Mouse (Mus musculus): ENCODE data around the gene Nadk2.

The Nadk2 gene

DNA sequence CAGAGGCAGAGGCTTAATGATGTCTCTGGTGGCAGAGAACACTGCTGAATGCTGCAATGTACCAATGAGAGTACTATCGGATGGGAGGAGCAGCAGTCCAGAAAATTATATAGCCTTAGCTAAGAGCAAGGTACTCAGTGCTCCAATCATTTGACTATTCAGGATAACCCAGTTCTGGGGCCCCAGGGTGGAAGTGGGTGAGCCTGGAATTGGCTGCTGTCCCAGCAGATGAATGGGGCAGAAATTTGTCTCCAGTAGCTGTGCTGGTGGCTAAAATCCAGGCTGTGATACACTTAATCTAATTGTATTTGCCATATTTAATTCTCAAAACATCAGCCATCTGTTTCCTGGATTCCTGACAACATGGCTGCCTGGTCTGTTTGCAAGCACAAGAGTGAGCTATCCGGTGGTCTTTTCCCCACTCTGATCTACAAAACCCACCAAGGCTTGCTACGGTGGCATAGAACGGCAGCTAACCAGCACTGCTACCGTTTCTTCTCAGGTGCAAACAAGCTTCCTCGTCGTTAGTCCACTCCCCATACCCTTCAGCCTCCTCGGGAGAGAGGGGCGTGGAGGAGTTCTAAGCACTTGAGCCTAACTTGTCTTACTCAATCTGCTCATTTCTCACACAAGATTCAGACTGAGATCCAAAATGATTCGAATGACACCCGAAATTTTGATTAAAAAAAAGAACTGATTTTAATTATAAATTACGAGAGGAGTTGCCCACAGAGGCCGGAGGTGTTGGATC is 61.8 kb downstream of the Nadk2 start:
- no peak for DNase-seq

DNA sequence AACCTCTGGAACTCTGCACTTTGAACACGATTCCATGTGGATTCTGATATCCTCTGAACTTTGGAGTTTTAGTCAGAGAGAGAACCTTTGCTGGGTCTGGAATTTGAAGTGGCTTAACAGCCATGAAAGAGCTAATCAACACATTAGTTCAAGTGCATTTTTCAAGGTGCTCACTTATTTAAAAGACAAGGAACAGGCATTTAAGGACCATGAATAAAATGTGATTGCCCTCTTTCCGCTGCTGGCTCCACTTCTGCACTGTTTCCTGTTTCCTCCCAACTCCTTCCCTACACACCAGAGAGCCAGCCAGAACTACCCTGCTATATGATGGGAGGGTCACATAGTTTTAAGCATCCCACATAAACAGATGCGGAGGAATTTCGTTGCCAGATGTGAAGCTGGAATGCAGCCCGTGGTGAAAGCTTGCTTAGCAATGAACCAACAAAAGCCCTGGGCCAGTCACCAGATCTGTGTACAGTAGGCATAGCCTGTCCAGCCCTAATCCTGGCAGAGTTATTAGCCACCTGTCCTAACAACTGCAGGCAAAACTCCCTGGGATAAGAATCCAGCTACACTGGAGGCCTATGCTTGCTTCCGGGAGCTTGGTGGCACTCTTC is 63.9 kb downstream of the Nadk2 start:
- peak; percentile 13 for DNase-seq

DNA sequence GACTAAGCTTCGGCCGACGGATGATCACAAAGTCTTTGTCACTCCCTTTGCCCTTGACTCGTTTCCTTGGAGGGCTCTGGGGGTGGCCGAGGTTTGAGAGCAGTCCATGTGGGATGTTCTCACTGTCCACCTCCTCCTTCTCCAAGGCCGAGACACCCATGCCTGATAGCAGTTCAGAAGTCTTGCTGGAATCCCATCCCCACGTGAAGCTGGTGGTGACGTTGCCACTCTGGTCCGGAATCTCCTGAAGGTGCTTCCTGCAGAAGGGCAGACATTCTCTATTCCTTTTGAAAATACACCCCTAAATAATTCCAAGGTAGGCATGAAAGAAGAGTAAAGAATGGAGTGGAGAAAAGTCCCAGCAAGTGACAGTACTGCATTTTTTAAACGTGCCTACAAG is 68.4 kb downstream of the Nadk2 start:
- DNase-seq = no peak

GRCm38 (mm10) chr15:9140252-9140680 is 69.2 kb downstream of the Nadk2 start, which contains the start of gene Lmbrd2:
Gene Lmbrd2 (plus strand): TSS chr15:9140550.
- peak; percentile 96 for DNase-seq

GRCm38 (mm10) chr15:9140684-9141171 is 69.7 kb downstream of the Nadk2 start:
- DNase-seq = peak; percentile 76

DNA sequence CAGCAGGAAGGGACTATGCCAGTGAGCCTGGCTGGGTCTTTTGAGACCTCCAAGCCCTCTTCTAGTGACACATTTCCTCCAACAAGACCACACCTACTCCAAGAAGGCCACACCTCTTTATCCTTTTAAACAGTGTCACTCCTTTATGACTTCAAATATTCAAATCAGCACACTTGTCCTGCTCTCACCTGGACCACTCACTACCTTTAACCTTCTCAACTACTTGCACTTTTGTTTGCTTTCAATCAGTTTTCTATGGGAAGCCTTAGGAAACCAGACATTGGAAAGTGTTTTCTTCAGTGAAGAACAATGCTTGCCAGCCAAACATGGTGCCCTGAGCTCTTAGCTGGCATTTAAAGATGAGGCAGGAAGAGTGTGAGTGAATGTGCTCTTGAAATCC is 84.3 kb downstream of the Nadk2 start, which contains the start of gene Skp2:
Skp2 (minus strand) TSS at position 101 of the 400 bp plus-strand sequence.
- no peak for DNase-seq

Data from kidney, adult 18-20 months (tissue).